Mouse (Mus musculus) kidney, embryonic 15.5 days (tissue): ENCODE measurements at regions not wholly inside any gene's neighbourhood (a gene's known extent, or its start where the extent isn't known, plus 50 kb on each side); places are given as distances from the start of the nearest gene placed in this dataset.
A peak's percentile ranks its signal among the peaks of the same experiment; 100 is the strongest.
"Not testable (repeated sequence)": the region's sequence is repeated elsewhere in the genome, so short reads cannot be mapped to it uniquely, and the experiment has no call there.

Experiments used
- ATAC-seq: fragments of 200-750 bp; cut with Nextera tagmentation; replicated peaks from 2 replicates; pipeline ENCODE4 v1.8.0; 2017; ENCODE audit warnings: moderate TSS enrichment; ENCODE audit not compliant: low FRiP score
- H3K27ac ChIP-seq: fragments of 300-500 bp; sonication (generic); 2 replicates; pipeline ENCODE4 v1.5.1; 2015; ENCODE audit warnings: mild to moderate bottlenecking, inconsistent platforms
- H3K27me3 ChIP-seq: fragments of 300-500 bp; sonication (generic); 2 replicates; pipeline ENCODE4 v1.6.1; 2015; ENCODE audit warnings: inconsistent platforms
- H3K36me3 ChIP-seq: fragments of 300-500 bp; sonication (generic); 2 replicates; pipeline ENCODE4 v1.6.1; 2015; ENCODE audit warnings: inconsistent platforms
- H3K4me1 ChIP-seq: fragments of 300-500 bp; sonication (generic); 2 replicates; pipeline ENCODE4 v1.6.1; 2015; ENCODE audit warnings: inconsistent platforms
- H3K4me2 ChIP-seq: fragments of 300-500 bp; sonication (generic); 2 replicates; pipeline ENCODE4 v1.6.1; 2015; ENCODE audit warnings: moderate library complexity, mild to moderate bottlenecking, inconsistent platforms
- H3K4me3 ChIP-seq: fragments of 300-500 bp; sonication (generic); replicated peaks from 2 replicates; pipeline ENCODE4 v1.5.1; 2015; ENCODE audit warnings: mild to moderate bottlenecking, inconsistent platforms
- H3K9ac ChIP-seq: fragments of 300-500 bp; sonication (generic); 2 replicates; pipeline ENCODE4 v1.6.1; 2015; ENCODE audit warnings: mild to moderate bottlenecking, inconsistent platforms
- H3K9me3 ChIP-seq: fragments of 300-500 bp; sonication (generic); replicated peaks from 2 replicates; pipeline ENCODE4 v1.6.1; 2016; ENCODE audit warnings: inconsistent platforms
- WGBS: fragments of 180-500 bp; shearing (Covaris S2); methylation state at CpG from one replicate; pipeline ENCODE4 v1.1.7; 2015; ENCODE audit warnings: mixed read lengths; 5-methylcytosine and 5-hydroxymethylcytosine counted together

DNA sequence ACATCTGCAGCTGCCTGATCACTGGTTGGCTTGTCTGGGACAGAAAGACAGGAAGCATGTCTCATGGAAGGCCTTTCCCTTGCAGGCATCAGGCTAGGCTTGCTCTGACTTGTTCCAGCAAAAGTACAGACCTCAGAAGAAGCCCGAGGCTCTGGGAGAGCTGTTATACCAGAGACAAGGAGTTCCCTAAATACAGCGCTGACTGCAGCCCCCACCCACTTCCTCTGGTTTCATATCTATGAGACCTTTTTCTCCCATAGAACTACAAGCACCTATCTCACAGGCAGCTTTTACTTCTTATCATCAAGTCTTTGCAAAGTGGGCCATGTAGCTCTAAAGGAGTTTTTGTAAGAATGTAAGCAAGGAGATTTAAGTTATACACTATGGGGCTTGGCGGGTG is 312.2 kb upstream of the Vmn1r3 start:
- WGBS = no CpG with 5 or more reads among the region's 3 CpGs
- not testable (repeated sequence) for H3K36me3 ChIP-seq, H3K4me3 ChIP-seq, H3K9ac ChIP-seq, H3K9me3 ChIP-seq, H3K4me2 ChIP-seq, H3K27ac ChIP-seq, H3K27me3 ChIP-seq, ATAC-seq, H3K4me1 ChIP-seq

- not testable (repeated sequence) for H3K27ac ChIP-seq, ATAC-seq, H3K4me1 ChIP-seq, H3K36me3 ChIP-seq, H3K4me2 ChIP-seq, H3K27me3 ChIP-seq, H3K9me3 ChIP-seq, H3K9ac ChIP-seq, H3K4me3 ChIP-seq
- 65% methylated on average over 1 of the region's 1 CpGs for WGBS
These were observed 310.8 kb upstream of the Vmn1r3 start for GRCm38 (mm10) chr4:3495987-3496386.

- H3K27ac ChIP-seq, H3K4me3 ChIP-seq, H3K9ac ChIP-seq, H3K9me3 ChIP-seq, H3K4me1 ChIP-seq, ATAC-seq, H3K4me2 ChIP-seq, H3K36me3 ChIP-seq, H3K27me3 ChIP-seq: not testable (repeated sequence)
- WGBS = no CpG with 5 or more reads among the region's 5 CpGs
These were observed 309.0 kb upstream of the Vmn1r3 start for GRCm38 (mm10) chr4:3494123-3494681.

DNA sequence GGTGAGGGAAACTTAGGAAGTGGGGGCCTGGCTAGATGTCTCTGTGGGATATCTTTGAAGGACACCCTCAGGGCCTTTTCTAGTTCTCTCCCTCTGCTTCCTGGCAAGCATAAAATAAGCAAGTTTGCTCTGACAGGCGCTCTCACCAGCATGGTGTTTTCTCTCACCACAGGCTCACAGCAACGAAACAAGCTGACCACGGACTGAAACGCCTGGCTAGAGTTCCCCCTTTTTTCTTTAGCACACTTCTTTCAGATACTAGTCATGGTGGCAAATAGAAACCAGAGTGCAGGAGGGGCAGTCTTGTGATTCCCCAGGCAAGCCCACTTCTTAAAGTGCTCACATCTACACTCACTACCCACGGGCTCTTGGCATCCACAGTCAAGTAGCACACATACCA is 305.7 kb upstream of the Vmn1r3 start:
- not testable (repeated sequence) for H3K9me3 ChIP-seq, H3K36me3 ChIP-seq, H3K4me3 ChIP-seq, H3K4me1 ChIP-seq, H3K27ac ChIP-seq, H3K9ac ChIP-seq, ATAC-seq, H3K27me3 ChIP-seq, H3K4me2 ChIP-seq
- no CpG with 5 or more reads among the region's 5 CpGs for WGBS

GRCm38 (mm10) chr4:3482092-3482491 is 296.9 kb upstream of the Vmn1r3 start:
- no peaks in the 10 kb centered on the region for H3K36me3 ChIP-seq
- no peak overlapping the region for H3K27ac ChIP-seq
- no peak overlapping the region for H3K4me2 ChIP-seq
- no peak for ATAC-seq
- no peak overlapping the region for H3K4me3 ChIP-seq
- H3K27me3 ChIP-seq = no peaks in the 10 kb centered on the region
- H3K4me1 ChIP-seq = no peaks in the 10 kb centered on the region
- H3K9me3 ChIP-seq = peaks cover 7% of the 10 kb centered on the region; the same call in 1 of the 2 replicates
- 90% methylated on average over 2 of the region's 2 CpGs for WGBS
- H3K9ac ChIP-seq = no peak overlapping the region

DNA sequence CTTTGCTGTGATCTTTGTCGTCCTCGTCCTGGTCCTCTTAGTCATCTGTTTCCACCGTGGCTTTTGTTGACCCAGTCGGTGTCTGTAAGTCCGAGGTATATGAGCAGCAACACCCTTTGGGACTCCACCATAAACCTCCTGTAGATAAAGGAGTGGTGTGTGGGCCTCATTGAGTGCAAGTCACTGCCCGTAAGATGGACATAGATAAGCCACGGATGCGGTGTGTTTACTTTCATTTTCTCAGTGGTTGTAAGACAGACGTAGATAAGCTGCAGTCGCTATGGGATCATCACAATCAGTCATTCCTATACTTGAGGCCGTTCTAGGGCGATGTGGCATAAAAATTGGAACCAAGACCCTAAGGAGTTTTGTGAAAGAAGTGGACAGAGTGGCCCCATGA is 271.6 kb upstream of the Vmn1r3 start:
- no peak for ATAC-seq
- no peak overlapping the region for H3K9ac ChIP-seq
- H3K4me1 ChIP-seq = no peaks in the 10 kb centered on the region
- no peak overlapping the region for H3K27ac ChIP-seq
- 93% methylated on average over 12 of the region's 12 CpGs for WGBS
- no peak overlapping the region for H3K4me2 ChIP-seq
- no peaks in the 10 kb centered on the region for H3K36me3 ChIP-seq
- H3K27me3 ChIP-seq = no peaks in the 10 kb centered on the region
- H3K9me3 ChIP-seq = 0 out of 2 replicates have a peak, but pooled peaks cover 5% of the 10 kb centered on the region
- H3K4me3 ChIP-seq = no peak overlapping the region

DNA sequence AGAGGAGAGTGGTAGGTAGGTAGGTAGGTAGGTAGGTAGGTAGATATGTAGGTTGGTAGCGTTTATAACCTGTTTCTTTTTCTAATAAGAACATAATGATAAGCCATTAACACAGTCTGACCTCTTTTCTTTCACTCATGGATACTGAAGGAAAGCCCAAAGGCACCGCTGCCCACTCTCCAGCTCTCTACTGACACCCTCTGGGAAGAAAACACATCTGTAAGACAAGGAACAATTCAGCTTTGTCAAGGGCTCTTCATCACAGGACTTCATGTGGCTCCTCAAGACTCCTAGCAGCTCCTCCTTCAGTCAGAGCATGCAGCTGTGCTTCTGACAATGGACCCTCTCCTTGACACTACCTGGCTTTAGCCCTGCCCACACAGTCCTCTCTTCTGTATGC is 252.2 kb upstream of the Vmn1r3 start:
- H3K9ac ChIP-seq, H3K4me3 ChIP-seq, H3K27ac ChIP-seq, H3K4me1 ChIP-seq, H3K27me3 ChIP-seq, H3K4me2 ChIP-seq, H3K36me3 ChIP-seq, ATAC-seq, H3K9me3 ChIP-seq: not testable (repeated sequence)
- WGBS = 64% methylated on average over 2 of the region's 2 CpGs

DNA sequence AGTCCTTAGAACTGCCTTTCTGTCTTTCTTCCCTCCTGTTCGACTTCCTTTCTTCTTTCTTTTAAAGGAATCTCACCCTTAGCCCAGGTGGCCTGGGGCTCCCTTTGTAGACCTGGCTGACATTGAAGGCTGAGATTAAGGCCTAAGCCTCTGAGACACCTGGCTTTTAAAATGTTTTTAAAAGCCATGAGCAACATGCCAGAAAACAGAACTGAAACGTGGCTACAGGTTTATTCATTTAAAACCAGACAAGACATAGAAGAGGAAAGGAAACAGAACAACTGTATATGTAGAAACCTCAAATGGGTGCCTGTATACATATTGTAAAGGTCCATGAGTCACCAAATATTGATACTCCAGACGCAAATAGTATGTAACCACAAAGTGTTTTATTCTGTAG is 242.8 kb upstream of the Vmn1r3 start:
- Histone ChIP-seq H3K36me3 (no peaks in the 10 kb centered on the region), H3K4me1 (no peaks in the 10 kb centered on the region), H3K27ac (no peak overlapping the region), H3K4me2 (no peak overlapping the region), H3K4me3 (no peak overlapping the region), H3K9ac (no peak overlapping the region), H3K9me3 (no peaks in the 10 kb centered on the region), H3K27me3 (no peaks in the 10 kb centered on the region)
- ATAC-seq = no peak
- whole genome bisulfite sequencing = 63% methylated on average over 3 of the region's 3 CpGs

- Histone ChIP-seq H3K4me1 (peaks cover under 1% of the 10 kb centered on the region; the same call in 1 of the 2 replicates), H3K27me3 (no peaks in the 10 kb centered on the region), H3K36me3 (no peaks in the 10 kb centered on the region), H3K9me3 (no peaks in the 10 kb centered on the region), H3K4me3 (no peak overlapping the region), H3K27ac (no peak overlapping the region), H3K9ac (no peak overlapping the region), H3K4me2 (no peak overlapping the region)
- peak; percentile 71; the same call in 1 of the 2 replicates for ATAC-seq
- 13% methylated on average over 3 of the region's 3 CpGs for WGBS
These were observed 234.9 kb upstream of the Vmn1r3 start for GRCm38 (mm10) chr4:3419920-3420499.

DNA sequence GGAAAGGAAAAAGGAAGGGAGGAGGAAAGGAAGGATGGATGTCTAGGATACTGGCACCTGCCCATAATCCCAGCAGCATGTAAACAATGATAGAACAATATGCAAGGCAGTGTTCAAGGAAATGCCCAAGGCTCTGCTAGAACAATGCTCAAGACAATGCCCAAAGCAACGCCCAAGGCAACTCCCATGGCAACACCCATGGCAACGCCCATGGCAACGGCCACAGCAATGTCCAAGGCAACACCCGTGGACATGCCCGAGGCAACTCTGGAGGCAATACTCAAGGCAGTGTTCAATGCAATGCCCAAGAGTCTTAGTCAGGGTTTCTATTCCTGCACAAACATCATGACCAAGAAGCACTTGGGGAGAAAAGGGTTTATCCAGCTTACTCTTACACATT is 231.5 kb upstream of the Vmn1r3 start:
- peaks cover 19% of the 10 kb centered on the region for H3K4me1 ChIP-seq
- no peak overlapping the region for H3K4me2 ChIP-seq
- WGBS = 90% methylated on average over 5 of the region's 5 CpGs
- no peaks in the 10 kb centered on the region for H3K36me3 ChIP-seq
- no peak overlapping the region for H3K9ac ChIP-seq
- no peak for ATAC-seq
- no peaks in the 10 kb centered on the region for H3K27me3 ChIP-seq
- H3K27ac ChIP-seq = no peak overlapping the region
- no peaks in the 10 kb centered on the region for H3K9me3 ChIP-seq
- H3K4me3 ChIP-seq = no peak overlapping the region

DNA sequence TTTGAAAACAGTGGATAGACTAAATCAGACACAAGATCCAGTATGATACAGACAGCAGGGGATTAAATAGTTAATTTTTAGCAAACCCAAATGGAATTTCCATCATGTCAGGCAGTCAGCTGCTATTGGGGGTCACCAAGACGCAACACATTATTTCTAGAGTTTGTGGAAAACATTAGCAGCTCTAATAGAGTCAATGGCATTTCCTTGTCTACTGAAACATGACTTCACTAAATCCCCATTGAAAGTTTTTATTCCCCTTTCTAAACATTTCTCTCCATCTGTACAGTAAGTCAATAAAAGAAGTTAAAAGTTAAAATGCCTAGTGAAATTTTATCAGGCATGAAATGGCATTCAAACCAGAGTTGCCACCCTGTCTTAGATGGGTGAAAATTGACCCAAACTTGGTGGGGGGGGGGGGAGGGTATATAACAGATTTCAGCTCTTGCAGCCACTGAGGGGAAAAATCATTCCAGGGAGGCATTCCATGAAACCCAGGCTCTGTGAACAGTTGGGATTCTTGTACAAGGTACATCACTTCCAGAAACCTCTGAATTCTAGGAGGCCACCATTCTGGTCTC is 229.4 kb upstream of the Vmn1r3 start:
- WGBS = 8% methylated on average over 1 of the region's 1 CpGs
- H3K9me3 ChIP-seq, H3K36me3 ChIP-seq, H3K4me3 ChIP-seq, H3K27me3 ChIP-seq, H3K4me2 ChIP-seq, H3K9ac ChIP-seq: not testable (repeated sequence)
- peak overlapping the region; percentile 82 for H3K27ac ChIP-seq
- peaks cover 19% of the 10 kb centered on the region for H3K4me1 ChIP-seq
- peak; percentile 54 for ATAC-seq

- ATAC-seq = peak; percentile 85
- WGBS = 27% methylated on average over 15 of the region's 15 CpGs
- Histone ChIP-seq H3K4me2 (peak overlapping the region; percentile 25; the same call in 1 of the 2 replicates), H3K9ac (no peak overlapping the region), H3K4me3 (no peak overlapping the region), H3K9me3 (no peaks in the 10 kb centered on the region), H3K27ac (peak overlapping the region; percentile 82), H3K4me1 (peaks cover 19% of the 10 kb centered on the region), H3K36me3 (no peaks in the 10 kb centered on the region), H3K27me3 (no peaks in the 10 kb centered on the region)
These were observed 228.6 kb upstream of the Vmn1r3 start for GRCm38 (mm10) chr4:3413493-3414441.
